Mouse (Mus musculus) liver, embryonic 14.5 days (tissue): ENCODE data around the gene Chst12.

Experiments
- CTCF ChIP-seq: IDR thresholded peaks from 2 replicates; pipeline ENCODE4 v1.5.1; 2016; ENCODE audit warnings: antibody characterized with exemption, low read depth, control low read depth
- EP300 ChIP-seq: IDR thresholded peaks from 2 replicates; pipeline ENCODE4 v1.6.1; 2016; ENCODE audit warnings: antibody characterized with exemption, low read depth

DNA sequence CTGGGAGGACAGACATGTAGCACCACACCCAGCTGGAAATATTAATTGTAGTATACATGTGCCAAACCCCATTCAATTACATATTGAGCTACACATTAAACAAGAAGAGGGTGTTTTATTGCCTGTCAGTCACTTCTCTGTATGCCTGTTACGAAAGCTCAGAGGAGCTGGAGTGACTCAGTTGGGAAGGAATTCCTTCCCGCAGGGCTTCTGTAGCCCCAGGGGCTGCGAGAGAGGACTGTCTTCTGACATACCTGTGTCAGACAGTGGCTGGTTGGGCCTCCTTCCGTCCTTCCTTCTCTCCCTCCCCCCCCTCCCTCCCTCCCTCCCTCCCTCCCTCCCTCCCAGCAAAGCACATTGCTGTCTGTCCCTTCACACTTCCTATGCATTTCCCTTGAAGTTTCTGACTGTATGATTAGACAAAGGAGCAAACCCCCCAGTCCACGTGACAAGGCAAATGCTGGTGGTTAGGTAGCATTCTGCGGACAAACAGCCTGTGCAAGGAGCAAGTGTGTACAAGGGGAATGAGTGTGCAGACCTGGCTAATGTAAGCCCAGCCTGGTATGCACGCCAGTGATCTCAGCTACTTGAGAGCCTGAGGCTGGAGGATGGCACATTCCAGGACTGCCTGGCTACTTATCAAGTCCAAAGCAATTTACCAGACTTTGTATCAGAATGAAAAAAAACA is 9.6 kb downstream of the Chst12 start:
- TF ChIP-seq CTCF: no peak
- TF ChIP-seq EP300: no peak
